Mouse (Mus musculus): ENCODE measurements around the gene Hexa. TPM values are rescaled to one million over a fixed set of nuclear protein-coding genes. Genes with fewer than 3 reads are reported as not detected.

Hexa gene
- polyA plus RNA-seq (2014; fragmentation: Illumina TruSeq; extraction: RNeasy Lipid Tissue Mini Kit (QIAGEN cat#74804); ENCODE audit: low read depth, low replicate concordance): 17.6 TPM

GRCm38 (mm10) chr9:59539441-59540137, at the start of gene Hexa, which contains the start of gene Tmem202:
Hexa (plus strand) TSS chr9:59539540.
Tmem202 (minus strand) TSS chr9:59539847.

DNA sequence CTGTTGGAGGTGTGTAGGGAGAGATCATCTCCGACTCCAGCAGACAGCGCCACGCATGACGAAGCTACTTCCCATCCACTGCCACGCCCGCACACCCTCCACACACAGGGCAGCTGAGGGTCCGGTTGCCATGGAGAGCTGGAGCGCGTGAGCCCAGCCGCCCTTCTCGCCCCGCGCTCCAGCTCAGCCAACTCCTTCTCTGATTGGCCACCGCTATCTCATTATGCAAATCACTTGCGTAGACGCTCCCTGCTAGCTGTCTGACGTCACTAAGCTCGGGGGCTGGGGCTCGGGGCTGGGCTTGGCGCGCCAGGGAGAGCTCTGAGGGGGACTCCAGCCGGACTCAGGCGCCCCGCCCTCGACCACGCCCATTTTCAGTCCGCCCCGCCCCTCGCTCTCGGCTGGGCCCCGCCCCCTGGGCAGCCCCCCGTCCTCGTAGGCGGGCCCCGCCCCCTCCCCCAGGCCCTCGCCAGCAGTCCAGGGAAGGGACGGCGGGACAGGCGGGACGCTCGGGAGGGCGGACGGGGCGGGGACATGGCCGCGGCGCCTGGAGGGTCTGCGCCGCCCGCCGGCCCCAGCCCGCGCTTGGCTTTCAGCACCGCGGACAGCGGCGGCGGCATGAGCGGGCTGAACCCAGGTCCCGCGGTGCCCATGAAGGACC, 38.6 kb downstream of the Hexa start, which contains the start of gene Celf6:
Gene Celf6 (plus strand): TSS at position 74 of the 661 bp plus-strand sequence.

Other genes with a start within 250 kb of the Hexa start
- gene Adpgk, start 248.0 kb upstream of the Hexa start, polyA plus RNA-seq (2014; fragmentation: Illumina TruSeq; extraction: RNeasy Lipid Tissue Mini Kit (QIAGEN cat#74804); ENCODE audit: low read depth, low replicate concordance): 11.5 TPM
- 3.0 TPM for gene Bbs4, start 186.0 kb upstream of the Hexa start, polyA plus RNA-seq (2014; fragmentation: Illumina TruSeq; extraction: RNeasy Lipid Tissue Mini Kit (QIAGEN cat#74804); ENCODE audit: low read depth, low replicate concordance)
- 44.0 TPM for gene Arih1, start 52.9 kb upstream of the Hexa start, polyA plus RNA-seq (2014; fragmentation: Illumina TruSeq; extraction: RNeasy Lipid Tissue Mini Kit (QIAGEN cat#74804); ENCODE audit: low read depth, low replicate concordance)
- gene Tmem202, start 307 bp downstream of the Hexa start, polyA plus RNA-seq (2014; fragmentation: Illumina TruSeq; extraction: RNeasy Lipid Tissue Mini Kit (QIAGEN cat#74804); ENCODE audit: low read depth, low replicate concordance): not detected
- not detected for gene Celf6, start 38.4 kb downstream of the Hexa start, polyA plus RNA-seq (2014; fragmentation: Illumina TruSeq; extraction: RNeasy Lipid Tissue Mini Kit (QIAGEN cat#74804); ENCODE audit: low read depth, low replicate concordance)
- gene Parp6, start 77.7 kb downstream of the Hexa start, polyA plus RNA-seq (2014; fragmentation: Illumina TruSeq; extraction: RNeasy Lipid Tissue Mini Kit (QIAGEN cat#74804); ENCODE audit: low read depth, low replicate concordance): 10.6 TPM
- 2.0 TPM for gene Pkm, start 116.8 kb downstream of the Hexa start, polyA plus RNA-seq (2014; fragmentation: Illumina TruSeq; extraction: RNeasy Lipid Tissue Mini Kit (QIAGEN cat#74804); ENCODE audit: low read depth, low replicate concordance)
- gene Gramd2, start 140.6 kb downstream of the Hexa start, polyA plus RNA-seq (2014; fragmentation: Illumina TruSeq; extraction: RNeasy Lipid Tissue Mini Kit (QIAGEN cat#74804); ENCODE audit: low read depth, low replicate concordance): not detected
- 5.1 TPM for gene Senp8, start 211.2 kb downstream of the Hexa start, polyA plus RNA-seq (2014; fragmentation: Illumina TruSeq; extraction: RNeasy Lipid Tissue Mini Kit (QIAGEN cat#74804); ENCODE audit: low read depth, low replicate concordance)
- 3.0 TPM for gene Myo9a, start 211.4 kb downstream of the Hexa start, polyA plus RNA-seq (2014; fragmentation: Illumina TruSeq; extraction: RNeasy Lipid Tissue Mini Kit (QIAGEN cat#74804); ENCODE audit: low read depth, low replicate concordance)